Mouse (Mus musculus): Measurements from ENCODE around the gene Gsg1l.

Gene Gsg1l

GRCm38 (mm10) chr7:125934319-125934718, 147.9 kb downstream of the Gsg1l start:
- CTCF ChIA-PET, result no interaction called here

GRCm38 (mm10) chr7:125933356-125934244, 148.6 kb downstream of the Gsg1l start:
- CTCF ChIA-PET, result no interaction called here

GRCm38 (mm10) chr7:125931602-125932001, 150.6 kb downstream of the Gsg1l start:
- CTCF ChIA-PET, result no interaction called here

- CTCF ChIA-PET, result no interaction called here
Measured at GRCm38 (mm10) chr7:125924044-125924443, 158.2 kb downstream of the Gsg1l start.

- CTCF ChIA-PET, result interaction anchor here (0.5 to 1.2 kb wide), 2 partner anchors 16 to 528 kb away, joined by 4 read pairs; no protein-coding TSS in a partner anchor
Measured at GRCm38 (mm10) chr7:125920801-125921200, 161.4 kb downstream of the Gsg1l start.

- CTCF ChIA-PET, result interaction anchor here (0.6 kb wide), 1 partner anchor 256 kb away, joined by 7 read pairs; no protein-coding TSS in a partner anchor
Measured at GRCm38 (mm10) chr7:125900386-125901161, 181.6 kb downstream of the Gsg1l start.

- CTCF ChIA-PET, result interaction anchor here (0.6 kb wide), 1 partner anchor 257 kb away, joined by 7 read pairs; no protein-coding TSS in a partner anchor
Measured at GRCm38 (mm10) chr7:125899916-125900315, 182.3 kb downstream of the Gsg1l start.

- CTCF ChIA-PET, result no interaction called here
Measured at GRCm38 (mm10) chr7:125899036-125899435, 183.2 kb downstream of the Gsg1l start.

GRCm38 (mm10) chr7:125897059-125897458, 185.2 kb downstream of the Gsg1l start:
- CTCF ChIA-PET, result no interaction called here

GRCm38 (mm10) chr7:125893621-125894020, 188.6 kb downstream of the Gsg1l start:
- CTCF ChIA-PET, result no interaction called here

- CTCF ChIA-PET, result no interaction called here
Measured at GRCm38 (mm10) chr7:125888373-125888772, 193.8 kb downstream of the Gsg1l start.

- CTCF ChIA-PET, result no interaction called here
Measured at GRCm38 (mm10) chr7:125887761-125888160, 194.4 kb downstream of the Gsg1l start.

GRCm38 (mm10) chr7:125887124-125887523, 195.1 kb downstream of the Gsg1l start:
- CTCF ChIA-PET, result no interaction called here

GRCm38 (mm10) chr7:125886116-125886680, 196.0 kb downstream of the Gsg1l start:
- CTCF ChIA-PET, result no interaction called here

GRCm38 (mm10) chr7:125883232-125883631, 199.0 kb downstream of the Gsg1l start:
- CTCF ChIA-PET, result no interaction called here

GRCm38 (mm10) chr7:125878040-125878439, 204.2 kb downstream of the Gsg1l start:
- CTCF ChIA-PET, result no interaction called here

- CTCF ChIA-PET, result interaction anchor here (0.6 kb wide), 1 partner anchor 92 kb away, joined by 3 read pairs; no protein-coding TSS in a partner anchor
Measured at GRCm38 (mm10) chr7:125873971-125874495, 208.2 kb downstream of the Gsg1l start.

- CTCF ChIA-PET, result no interaction called here
Measured at GRCm38 (mm10) chr7:125872874-125873273, 209.3 kb downstream of the Gsg1l start.

- CTCF ChIA-PET, result no interaction called here
Measured at GRCm38 (mm10) chr7:125872202-125872580, 210.0 kb downstream of the Gsg1l start.

GRCm38 (mm10) chr7:125871404-125872201, 210.6 kb downstream of the Gsg1l start:
- CTCF ChIA-PET, result no interaction called here

GRCm38 (mm10) chr7:125868570-125868969, 213.6 kb downstream of the Gsg1l start:
- CTCF ChIA-PET, result no interaction called here
